Mouse (Mus musculus) adrenal gland, adult 2 months (tissue): ENCODE data around the gene Tead1. TPM values are rescaled to one million over a fixed set of nuclear protein-coding genes. Genes with fewer than 3 reads are reported as not detected.
A peak's percentile ranks its signal among the peaks of the same experiment; 100 is the strongest.

Source experiments
- DNase-seq: peaks from one replicate; pipeline ENCODE4 v3.0.0; 2021
- polyA plus RNA-seq: library from polyadenylated mRNA; depleted of rRNA; stranded (reverse); fragments of >200 nt; gene quantifications from 2 replicates; pipeline ENCODE4 v1.2.3, GENCODE M21; 2012
- total RNA-seq, 2 experiments: library from RNA; stranded (reverse); gene quantifications; 2 replicates each; pipeline ENCODE4 v1.2.3; 2021

The Tead1 gene
- total and polyA plus RNA-seq, 3 experiments: 18.6 to 106 (median 57.7) TPM

- peak; percentile 71 for DNase-seq
These were observed 177.5 kb downstream of the Tead1 start for GRCm38 (mm10) chr7:112856583-112856982.

GRCm38 (mm10) chr7:112859887-112860286 lies 180.8 kb downstream of the Tead1 start:
- no peak for DNase-seq

- no peak for DNase-seq
These were observed 183.0 kb downstream of the Tead1 start for GRCm38 (mm10) chr7:112862086-112862485.

GRCm38 (mm10) chr7:112864188-112864587 lies 185.1 kb downstream of the Tead1 start:
- DNase-seq: no peak

GRCm38 (mm10) chr7:112865739-112866138 lies 186.6 kb downstream of the Tead1 start:
- DNase-seq: peak; percentile 70

GRCm38 (mm10) chr7:112868551-112869465 lies 189.7 kb downstream of the Tead1 start:
- peak; percentile 57 for DNase-seq

GRCm38 (mm10) chr7:112871752-112872151 lies 192.6 kb downstream of the Tead1 start:
- no peak for DNase-seq

- no peak for DNase-seq
These were observed 193.5 kb downstream of the Tead1 start for GRCm38 (mm10) chr7:112872435-112873196.

- no peak for DNase-seq
These were observed 197.0 kb downstream of the Tead1 start for GRCm38 (mm10) chr7:112876128-112876527.

- DNase-seq: peak; percentile 80
These were observed 204.7 kb downstream of the Tead1 start for GRCm38 (mm10) chr7:112883791-112884274.

GRCm38 (mm10) chr7:112885546-112885945 lies 206.4 kb downstream of the Tead1 start:
- no peak for DNase-seq

- DNase-seq: no peak
These were observed 212.8 kb downstream of the Tead1 start for GRCm38 (mm10) chr7:112891883-112892282.

- DNase-seq: no peak
These were observed 213.5 kb downstream of the Tead1 start for GRCm38 (mm10) chr7:112892595-112892994.

- DNase-seq: peak; percentile 59
These were observed 217.2 kb downstream of the Tead1 start for GRCm38 (mm10) chr7:112896363-112896762.

GRCm38 (mm10) chr7:112901710-112902109 lies 222.6 kb downstream of the Tead1 start:
- no peak for DNase-seq

GRCm38 (mm10) chr7:112906848-112907247 lies 227.7 kb downstream of the Tead1 start:
- no peak for DNase-seq

GRCm38 (mm10) chr7:112907468-112907867 lies 228.3 kb downstream of the Tead1 start:
- peak; percentile 32 for DNase-seq

GRCm38 (mm10) chr7:112909164-112909563 lies 230.0 kb downstream of the Tead1 start:
- no peak for DNase-seq

GRCm38 (mm10) chr7:112912969-112913368 lies 233.9 kb downstream of the Tead1 start:
- DNase-seq: no peak

- no peak for DNase-seq
These were observed 236.5 kb downstream of the Tead1 start for GRCm38 (mm10) chr7:112915571-112915970.

- DNase-seq: no peak
These were observed 238.6 kb downstream of the Tead1 start for GRCm38 (mm10) chr7:112917613-112918278.
